Mouse (Mus musculus): ENCODE results near the gene Abr.

DNA sequence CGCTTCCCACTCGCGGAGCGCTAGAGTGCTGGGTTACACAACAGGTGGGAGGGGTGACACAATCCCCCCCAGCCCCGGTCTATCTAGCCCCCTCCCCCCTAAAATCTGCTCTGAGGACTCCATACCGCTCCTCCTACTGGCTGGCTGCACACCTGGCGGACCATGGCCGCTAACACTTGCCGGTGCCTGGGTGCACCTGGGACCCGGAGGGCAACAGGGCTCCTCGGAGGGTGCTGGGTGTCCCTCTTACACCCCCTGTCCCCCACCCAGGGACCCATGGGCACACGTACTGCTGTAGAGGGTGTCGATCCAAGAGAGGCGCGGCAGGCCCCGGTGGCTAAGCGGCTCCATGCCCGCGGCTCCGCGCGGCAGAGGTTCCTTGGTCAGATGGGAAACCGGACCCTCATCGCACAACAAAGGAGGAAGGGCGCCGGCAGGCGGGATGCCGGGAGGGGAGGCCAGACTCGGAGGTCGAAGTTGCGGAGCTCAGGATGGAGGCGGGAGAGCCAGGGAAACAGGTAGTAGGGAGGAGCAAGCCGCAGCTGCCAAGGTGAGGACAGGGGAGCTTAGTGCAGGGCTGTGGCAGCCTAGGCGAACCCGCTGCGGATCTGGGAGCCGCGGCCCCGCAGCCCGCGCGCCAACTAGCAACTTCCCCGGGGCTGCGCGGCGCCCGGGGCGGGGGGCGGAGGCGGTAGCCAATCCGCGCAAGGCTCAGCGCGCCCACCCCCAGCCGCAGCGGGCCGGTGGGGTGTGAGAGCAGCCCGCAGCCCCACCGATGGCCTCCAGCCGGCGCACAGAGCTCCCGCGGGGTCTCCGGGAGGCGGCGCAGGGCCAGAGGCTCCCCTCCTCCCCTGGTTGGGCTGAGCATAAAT lies 51.1 kb downstream of the Abr start:
- TF ChIP-seq CTCF (IDR thresholded peaks at IDR 0.05 in 2 of 3, conservative IDR thresholded peaks at IDR 0.05 in 1 of 3; ENCODE audit: control insufficient read depth in 1 of 3, insufficient read depth in 1 of 3, low read depth in 2 of 3, low read length in 3 of 3, poor library complexity in 1 of 3, severe bottlenecking in 1 of 3) (no peak), ELF1 (IDR thresholded peaks at IDR 0.05; ENCODE audit: low read depth, low read length) (no peak), POLR2AphosphoS2 (IDR thresholded peaks at IDR 0.05; ENCODE audit: low read length) (no peak), USF1 (IDR thresholded peaks at IDR 0.05; ENCODE audit: low read depth, low read length) (no peak), POLR2A (IDR thresholded peaks at IDR 0.05; ENCODE audit: control insufficient read depth in 1 of 2, insufficient read depth in 1 of 2, low read depth in 1 of 2, low read length in 2 of 2, poor library complexity in 1 of 2) (no peak), NRF1 (IDR thresholded peaks at IDR 0.05; ENCODE audit: insufficient read depth, low read depth, low read length, poor library complexity, severe bottlenecking) (no peak), GABPA (IDR thresholded peaks at IDR 0.05; ENCODE audit: low read depth, low read length) (no peak), MXI1 (IDR thresholded peaks at IDR 0.05; ENCODE audit: low read depth, low read length) (no peak), SMC3 (IDR thresholded peaks at IDR 0.05; ENCODE audit: low read depth, low read length) (no peak), MAFK (IDR thresholded peaks at IDR 0.05; ENCODE audit: borderline replicate concordance, low read depth, low read length) (no peak)

Data from MEL (cell line).